Mouse (Mus musculus): ENCODE results near the gene Klhl5.

- TF ChIP-seq CTCF (IDR thresholded peaks at IDR 0.05) (no peak), EP300 (IDR thresholded peaks at IDR 0.05) (peak; percentile 71)
Observed at GRCm38 (mm10) chr5:65086522-65086921, 20.8 kb upstream of the Klhl5 start.
